Mouse (Mus musculus): Measurements from ENCODE around the gene Boll. TPM values are rescaled to one million over a fixed set of nuclear protein-coding genes. Genes with fewer than 3 reads are reported as not detected.

Gene Boll
- polyA plus RNA-seq, 1 experiment, result not detected

DNA sequence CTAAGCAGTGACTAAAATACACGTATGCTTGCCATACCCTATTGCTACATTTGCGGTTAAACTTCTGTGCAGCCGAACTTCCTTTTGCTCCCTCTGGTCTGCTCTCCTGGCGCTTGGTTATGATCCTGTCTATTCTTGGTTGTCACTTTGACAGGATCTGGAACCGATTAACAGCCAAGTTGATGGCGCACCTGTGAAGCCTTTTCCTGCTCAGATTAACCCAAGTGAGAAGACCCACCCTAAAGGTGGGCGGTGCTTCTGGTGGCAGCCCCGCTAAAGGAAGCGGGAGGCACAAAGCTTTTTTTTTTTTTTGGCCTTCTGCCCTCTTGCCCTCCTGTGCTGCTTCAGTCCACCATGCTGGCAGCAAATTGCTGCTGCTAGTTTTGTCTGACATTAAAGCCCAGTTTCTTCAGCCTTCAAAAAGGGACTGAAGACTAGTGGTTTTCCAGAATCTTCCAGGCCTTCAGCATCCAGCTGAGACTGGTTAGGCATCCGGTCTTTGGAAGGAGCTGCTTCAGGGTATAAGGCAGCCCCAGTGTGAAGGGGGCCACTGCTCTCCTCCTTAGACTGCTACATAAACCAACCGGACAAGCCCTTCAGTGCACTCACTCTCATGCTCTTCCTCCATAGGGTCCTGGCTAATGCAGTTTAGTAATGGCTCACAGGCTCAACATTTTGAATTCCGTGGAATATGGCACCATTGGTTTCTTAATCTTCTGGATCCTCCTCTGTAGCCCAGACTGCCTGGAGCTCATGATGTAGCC, 152.9 kb downstream of the Boll start:
- DNase-seq (ENCODE audit: extremely low spot score in 1 of 2, low spot score in 1 of 2), result no peak

DNA sequence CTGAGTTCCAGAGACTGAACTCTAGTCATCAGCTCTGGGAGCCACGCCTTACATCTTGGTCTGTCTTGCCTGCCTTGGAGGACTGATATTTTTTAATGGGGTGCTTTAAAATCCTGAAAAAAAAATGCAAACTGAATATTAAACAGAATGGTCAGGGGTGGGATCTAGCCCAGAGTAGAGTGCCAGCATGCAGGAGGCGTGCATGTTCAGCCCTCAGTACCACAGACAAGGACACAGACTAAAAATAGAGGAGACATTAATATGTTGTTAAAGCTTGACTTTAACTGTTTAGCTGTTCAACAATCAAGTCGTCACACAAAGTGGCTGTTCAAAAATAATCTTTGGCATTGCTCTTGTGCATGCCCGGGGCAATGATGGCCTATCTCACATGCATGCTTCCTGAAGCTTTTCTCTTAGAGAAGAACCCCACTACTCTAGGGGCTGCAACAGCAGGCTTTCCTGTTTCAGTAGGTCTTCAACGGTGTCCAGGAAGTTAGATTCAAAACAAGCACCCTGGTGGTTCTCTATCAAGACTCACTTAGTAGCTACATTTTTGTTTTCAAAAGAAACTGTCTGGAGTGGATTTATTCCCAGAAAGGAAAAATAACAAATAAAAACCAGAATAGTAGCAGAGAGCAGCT, 154.6 kb downstream of the Boll start:
- no peak for DNase-seq (ENCODE audit: extremely low spot score in 1 of 2, low spot score in 1 of 2)

DNA sequence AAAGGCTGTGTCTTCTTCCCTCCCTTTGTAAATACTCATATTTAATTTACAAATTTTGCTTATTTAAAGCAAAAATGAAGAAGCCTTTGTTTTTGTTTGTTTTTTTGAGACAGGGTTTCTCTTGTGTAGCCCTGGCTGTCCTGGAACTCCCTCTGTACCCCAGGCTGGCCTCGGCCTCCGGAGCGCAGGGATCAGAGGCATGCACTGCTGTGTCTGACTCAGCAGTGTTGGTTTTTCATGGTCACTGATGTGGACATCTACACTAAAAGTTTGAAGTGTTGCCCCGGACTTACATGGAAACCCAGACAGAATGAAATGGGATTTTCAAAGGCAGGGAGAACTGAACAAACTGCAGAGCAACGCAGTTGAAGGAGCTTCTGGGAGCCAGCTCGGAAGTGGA, 155.7 kb downstream of the Boll start:
- no peak for DNase-seq (ENCODE audit: extremely low spot score in 1 of 2, low spot score in 1 of 2)

DNA sequence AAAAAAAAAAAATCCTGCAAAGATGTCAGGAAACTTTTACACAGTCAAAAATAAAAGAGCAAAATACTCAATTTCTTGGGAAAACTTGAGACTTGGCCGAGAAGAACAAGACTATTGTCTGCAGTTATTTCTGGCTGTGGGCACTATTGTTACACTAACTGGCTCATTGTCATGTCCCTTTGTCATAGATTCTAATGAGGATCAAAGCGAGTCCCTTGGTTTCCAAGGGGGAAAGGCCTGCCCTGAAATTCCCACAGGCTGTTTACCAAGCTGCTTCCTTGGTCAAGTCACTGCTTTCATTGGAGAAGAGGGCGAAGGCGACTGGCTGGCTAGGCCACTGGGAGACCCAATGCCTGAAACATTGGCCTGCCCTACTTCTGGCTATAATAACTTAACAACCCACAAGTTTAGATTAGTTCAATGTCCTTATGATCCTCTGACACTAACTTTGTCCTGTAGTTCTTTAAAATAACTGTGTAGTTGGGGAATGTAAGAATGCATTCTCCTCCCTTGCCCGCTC, 157.4 kb downstream of the Boll start:
- no peak for DNase-seq (ENCODE audit: extremely low spot score in 1 of 2, low spot score in 1 of 2)

DNA sequence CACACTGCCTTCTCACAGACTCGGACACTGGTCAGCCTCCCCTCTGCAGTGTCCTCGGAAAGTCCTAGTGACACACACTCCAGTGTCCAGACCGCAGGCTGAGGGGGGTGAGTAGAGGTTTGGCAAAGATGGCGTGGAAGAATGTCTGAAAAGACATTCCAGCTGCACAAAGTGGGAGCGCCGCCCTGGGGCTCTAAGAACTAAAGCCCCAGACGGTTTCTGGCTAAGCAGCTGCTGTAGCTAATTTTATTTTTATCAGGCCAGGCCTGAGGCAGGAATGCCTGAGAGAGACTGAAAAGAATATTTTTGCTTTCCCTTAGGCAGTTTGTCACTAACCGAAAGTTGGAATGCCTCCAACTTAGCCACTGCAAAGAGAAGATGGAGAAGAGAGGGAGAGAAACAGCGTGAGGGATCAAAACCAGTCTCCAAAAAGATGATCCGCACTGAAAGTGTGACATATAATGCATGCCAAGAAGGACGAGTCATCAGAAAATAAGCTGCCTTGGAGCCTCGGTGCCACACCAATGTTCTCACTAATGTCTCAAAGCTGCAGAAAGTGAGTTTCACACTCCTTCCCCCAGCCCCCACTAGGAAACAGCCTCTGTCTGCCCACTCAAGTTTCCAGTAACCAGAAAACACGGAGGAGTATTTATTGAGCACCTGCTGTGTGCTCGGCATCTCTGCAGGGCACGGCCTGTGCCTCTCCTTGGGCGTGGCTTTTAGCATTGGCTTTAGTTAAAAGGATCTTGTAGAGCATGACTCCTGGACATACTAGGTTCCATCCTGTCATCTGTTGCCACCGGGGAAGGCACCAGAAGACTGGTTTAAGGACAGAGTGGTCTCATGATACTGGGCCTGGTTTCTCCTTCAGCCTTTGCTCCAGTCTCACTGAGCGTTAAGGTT, 161.2 kb downstream of the Boll start:
- peak; percentile 41 to 74 for DNase-seq (ENCODE audit: extremely low spot score in 1 of 2, low spot score in 1 of 2)

DNA sequence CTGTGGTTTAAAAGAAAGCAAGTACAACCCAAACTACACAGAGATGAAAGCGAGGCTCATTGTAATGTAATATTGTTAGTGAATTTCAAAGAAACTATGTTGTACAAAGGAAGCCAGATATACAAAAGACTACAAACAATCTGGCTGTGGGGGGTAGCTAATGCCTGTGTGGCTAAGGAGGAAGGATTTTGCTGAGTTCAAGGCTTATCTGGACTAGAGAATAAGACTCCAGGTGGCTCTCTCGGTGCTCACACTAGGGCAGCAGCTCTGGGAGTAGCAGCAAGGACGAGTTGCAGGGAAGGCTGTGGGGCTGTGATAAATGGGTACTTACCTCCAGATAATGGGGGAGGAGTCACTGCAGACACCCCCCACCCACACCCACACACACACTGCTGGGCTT, 164.6 kb downstream of the Boll start:
- DNase-seq (ENCODE audit: extremely low spot score in 1 of 2, low spot score in 1 of 2), result no peak

Other genes with a start within 250 kb of the Boll start
- 45.5 and 47.1 TPM in 2 replicates for gene Mob4, start 232.2 kb downstream of the Boll start, polyA plus RNA-seq (2012; rRNA removed)
- gene Rftn2, start 136.7 kb downstream of the Boll start, polyA plus RNA-seq (2012; rRNA removed), result 19.5 and 21.7 TPM in 2 replicates
- 3.7 and 4.8 TPM in 2 replicates for gene Mars2, start 126.3 kb downstream of the Boll start, polyA plus RNA-seq (2012; rRNA removed)
- gene Plcl1, start 42.5 kb upstream of the Boll start, polyA plus RNA-seq (2012; rRNA removed), result 7.4 and 8.2 TPM in 2 replicates

Data from frontal cortex, adult 2 months (tissue).